Mouse (Mus musculus) E14TG2a.4 (cell line): ENCODE measurements around the gene Tpi1.
"Not testable (repeated sequence)": the region's sequence is repeated elsewhere in the genome, so short reads cannot be mapped to it uniquely, and the experiment has no call there.

Experiments used
- CTCF ChIP-seq: conservative IDR thresholded peaks from 2 replicates; pipeline ENCODE4 v1.5.1; 2014; ENCODE audit warnings: low read length
- NANOG ChIP-seq: IDR thresholded peaks from 2 replicates; pipeline ENCODE4 v1.6.1; 2014; ENCODE audit warnings: borderline replicate concordance, low read length, mixed read lengths
- POU5F1 ChIP-seq: IDR thresholded peaks from 2 replicates; pipeline ENCODE4 v1.6.1; 2014; ENCODE audit warnings: low read length, borderline replicate concordance

DNA sequence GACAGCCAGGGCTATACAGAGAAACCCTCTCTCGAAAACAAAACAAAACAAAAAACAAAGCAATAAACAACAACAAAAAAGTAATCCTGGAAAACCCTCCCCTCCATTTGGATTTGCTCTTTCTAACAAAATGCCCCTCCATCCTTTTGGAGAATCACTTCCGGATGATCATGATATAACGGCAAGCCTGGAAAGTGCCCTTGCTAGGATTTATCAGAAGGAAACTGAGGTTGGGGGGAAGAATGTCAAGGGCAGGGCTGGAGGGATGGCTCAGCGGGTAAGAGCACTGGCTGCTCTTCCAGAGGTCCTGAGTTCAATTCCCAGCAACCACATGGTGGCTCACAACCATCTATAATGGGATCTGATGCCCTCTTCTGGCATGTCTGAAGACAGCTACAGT is 10.4 kb downstream of the Tpi1 start:
- TF ChIP-seq CTCF, NANOG, POU5F1: not testable (repeated sequence)
